ENCODE assay signal across 1 mouse cellular context in the genomic region with DNA sequence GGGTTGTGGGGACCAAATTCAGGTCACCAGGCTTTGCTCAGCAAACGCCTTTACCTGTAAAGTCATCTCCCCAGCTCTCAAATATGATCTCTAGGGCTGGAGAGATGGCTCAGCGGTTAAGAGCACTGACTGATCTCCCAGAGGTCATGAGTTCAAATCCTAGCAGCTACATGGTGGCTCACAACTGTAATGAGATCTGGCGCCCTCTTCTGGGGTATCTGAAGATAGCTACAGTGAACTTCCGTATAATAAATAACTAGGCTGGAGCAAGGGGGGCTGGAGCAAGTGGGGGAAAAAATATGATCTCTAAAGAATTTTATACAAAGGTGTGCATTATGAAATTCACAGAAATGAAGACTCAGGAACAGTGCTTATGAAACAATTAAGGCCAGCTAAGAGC.
TF ChIP-seq lines count a peak whose summit lies in the region.

No protein-coding gene starts in this region.

TF ChIP-seq in CH12.LX, 34 proteins besides CTCF, POLR2A, EP300 and RAD21:
- TF ChIP-seq MYC (IDR thresholded peaks at IDR 0.05; ENCODE audit: low read depth, low read length) (no peak), SMC3 (IDR thresholded peaks at IDR 0.05; ENCODE audit: low read depth, low read length) (peak; percentile 51), RCOR1 (conservative IDR thresholded peaks at IDR 0.05; ENCODE audit: low read depth, low read length) (no peak)
TF ChIP-seq in CH12.LX: peak in this region for 1.
